ENCODE assay signal across 15 mouse cellular contexts in genomic region chr15:94276418-94276817, GRCm38 (mm10).
DNase-seq lines count a peak whose midpoint lies in the region; ATAC-seq lines count a peak whose summit lies in the region.
"Had no signal": no experiment of that assay in that cellular context is flagged by ENCODE, and none has a peak within 500 bp of the region (broad histone marks: within the 10 kb centered on the region; RNA-seq: fewer than 3 reads in every experiment).

No protein-coding gene starts in this region.

- H3K27me3 ChIP-seq in midbrain, embryonic 11.5 days (ENCODE audit: control insufficient read depth, insufficient read depth, low read length): no peaks in the 10 kb centered on the region
- no peaks in the 10 kb centered on the region for H3K27me3 ChIP-seq in midbrain, embryonic 14.5 days (ENCODE audit: control insufficient read depth, insufficient read depth, low read length)
- H3K27me3 ChIP-seq in midbrain, embryonic 10.5 days (ENCODE audit: low read depth, poor library complexity, severe bottlenecking): no peaks in the 10 kb centered on the region
- H3K27me3 ChIP-seq: embryonic facial prominence, embryonic 12.5 days; limb, embryonic 15.5 days had no signal

- H3K9me3 ChIP-seq in midbrain, embryonic 11.5 days (ENCODE audit: control insufficient read depth, low read length): no peaks in the 10 kb centered on the region
- H3K9me3 ChIP-seq in midbrain, embryonic 14.5 days (ENCODE audit: control insufficient read depth, low read length): no peaks in the 10 kb centered on the region
- no peaks in the 10 kb centered on the region for H3K9me3 ChIP-seq in midbrain, embryonic 10.5 days (replicated peaks)
- H3K9me3 ChIP-seq: embryonic facial prominence, embryonic 12.5 days; limb, embryonic 15.5 days had no signal

- no peak overlapping the region for H3K4me3 ChIP-seq in midbrain, embryonic 11.5 days (ENCODE audit: low read depth, low read length)
- H3K4me3 ChIP-seq in midbrain, embryonic 14.5 days (replicated peaks; ENCODE audit: low read depth, low read length): no peak overlapping the region
- no peak overlapping the region for H3K4me3 ChIP-seq in midbrain, embryonic 10.5 days
- H3K4me3 ChIP-seq: embryonic facial prominence, embryonic 12.5 days; limb, embryonic 15.5 days had no signal

- peak; percentile 44 for DNase-seq in midbrain, embryonic 11.5 days (ENCODE audit: low spot score, missing footprints)
- DNase-seq in midbrain, embryonic 14.5 days: no peak
- DNase-seq in CD4-positive, CD25-positive, alpha-beta regulatory T cell, adult 2 months (ENCODE audit: low read depth, low spot score): peak; percentile 59
- DNase-seq in T-cell, adult 2 months (ENCODE audit: low spot score): peak; percentile 78
- DNase-seq in left cerebral cortex, postnatal 36 days (ENCODE audit: low spot score in 2 of 2): peak; percentile 21 to 23
- no peak for DNase-seq in testis, postnatal 14 days (ENCODE audit: low spot score)
- DNase-seq in midbrain, embryonic 10.5 days (ENCODE audit: low spot score): no peak
- DNase-seq: adrenal gland, postnatal 14 days; cerebellum, adult 18-20 months; gastrocnemius, postnatal 36 days; layer of hippocampus, postnatal 36 days; spleen, adult 18-20 months had no signal

- H3K9ac ChIP-seq in midbrain, embryonic 11.5 days (ENCODE audit: low read length): no peak overlapping the region
- no peak overlapping the region for H3K9ac ChIP-seq in midbrain, embryonic 14.5 days (replicated peaks; ENCODE audit: low read length)
- H3K9ac ChIP-seq: embryonic facial prominence, embryonic 12.5 days; limb, embryonic 15.5 days had no signal

- H3K4me1 ChIP-seq in midbrain, embryonic 11.5 days (ENCODE audit: control insufficient read depth, insufficient read depth, low read length): no peaks in the 10 kb centered on the region
- no peaks in the 10 kb centered on the region for H3K4me1 ChIP-seq in midbrain, embryonic 14.5 days (ENCODE audit: control insufficient read depth, insufficient read depth, low read length)
- H3K4me1 ChIP-seq in midbrain, embryonic 10.5 days: no peaks in the 10 kb centered on the region
- H3K4me1 ChIP-seq: limb, embryonic 15.5 days had no signal

- ATAC-seq in midbrain, embryonic 11.5 days (ENCODE audit: low FRiP score): no peak
- ATAC-seq in midbrain, embryonic 14.5 days (ENCODE audit: low FRiP score, low TSS enrichment): no peak

- intact Hi-C loops in left cerebral cortex, postnatal 36 days (cut with DNase I): no loop called here

- H3K27ac ChIP-seq in midbrain, embryonic 11.5 days (ENCODE audit: low read depth, low read length): no peak overlapping the region
- no peak overlapping the region for H3K27ac ChIP-seq in midbrain, embryonic 14.5 days (replicated peaks; ENCODE audit: low read depth, low read length)
- H3K27ac ChIP-seq in midbrain, embryonic 10.5 days (replicated peaks): no peak overlapping the region
- H3K27ac ChIP-seq: embryonic facial prominence, embryonic 12.5 days; limb, embryonic 15.5 days; stomach, postnatal 0 days had no signal

- 87% methylated on average over 8 of the region's 8 CpGs for WGBS in midbrain, embryonic 11.5 days
- 91% methylated on average over 8 of the region's 8 CpGs for WGBS in midbrain, embryonic 14.5 days
- 87% methylated on average over 8 of the region's 8 CpGs for whole genome bisulfite sequencing in midbrain, embryonic 10.5 days

- H3K4me2 ChIP-seq in midbrain, embryonic 11.5 days: no peak overlapping the region
- no peak overlapping the region for H3K4me2 ChIP-seq in midbrain, embryonic 14.5 days (ENCODE audit: low read length)
- H3K4me2 ChIP-seq: embryonic facial prominence, embryonic 12.5 days; limb, embryonic 15.5 days had no signal

- no peaks in the 10 kb centered on the region for H3K36me3 ChIP-seq in midbrain, embryonic 11.5 days (ENCODE audit: control insufficient read depth, insufficient read depth, low read length)
- no peaks in the 10 kb centered on the region for H3K36me3 ChIP-seq in midbrain, embryonic 14.5 days (ENCODE audit: control insufficient read depth, insufficient read depth, low read length)
- H3K36me3 ChIP-seq in midbrain, embryonic 10.5 days: no peaks in the 10 kb centered on the region
- H3K36me3 ChIP-seq: embryonic facial prominence, embryonic 12.5 days; limb, embryonic 15.5 days had no signal

Comparison
In these comparisons a context has a peak if more than half of its experiments do, and no peak if none do; other contexts are left out.
1. DNase-seq: peak in midbrain, embryonic 11.5 days (single experiment), CD4-positive, CD25-positive, alpha-beta regulatory T cell, adult 2 months (single experiment), T-cell, adult 2 months (single experiment) and left cerebral cortex, postnatal 36 days (2 of 2); none in midbrain, embryonic 14.5 days (single experiment), testis, postnatal 14 days (single experiment) and midbrain, embryonic 10.5 days (single experiment).